Mouse (Mus musculus) myocyte (in vitro differentiated cells): ENCODE data around the gene Cntn1. TPM values are rescaled to one million over a fixed set of nuclear protein-coding genes. Genes with fewer than 3 reads are reported as not detected.

Source experiments
- H3K27me3 ChIP-seq: one replicate; pipeline ENCODE4 v1.6.1; 2011; ENCODE audit not compliant: control insufficient read depth, insufficient read depth, insufficient read length
- H3K36me3 ChIP-seq: one replicate; pipeline ENCODE4 v1.6.1; 2011; ENCODE audit not compliant: control insufficient read depth, insufficient read depth
- H3K4me2 ChIP-seq: one replicate; pipeline ENCODE4 v1.6.1; 2011; ENCODE audit warnings: low read depth, control low read depth
- H3K4me3 ChIP-seq: one replicate; pipeline ENCODE4 v1.5.1; 2011; ENCODE audit warnings: mild to moderate bottlenecking, control low read depth, moderate library complexity
- H3K79me2 ChIP-seq: one replicate; pipeline ENCODE4 v1.6.1; 2011; ENCODE audit not compliant: control insufficient read depth, insufficient read depth
- H3ac ChIP-seq: one replicate; pipeline ENCODE4 v1.6.1; 2011; ENCODE audit not compliant: control insufficient read depth, insufficient read length
- CEBPB ChIP-seq: IDR thresholded peaks from 2 replicates; pipeline ENCODE4 v1.6.1; 2011; ENCODE audit warnings: mild to moderate bottlenecking, moderate library complexity; ENCODE audit not compliant: poor library complexity, insufficient read depth, severe bottlenecking
- E2F4 ChIP-seq: IDR thresholded peaks from one replicate; pipeline ENCODE4 v1.6.1; 2011; ENCODE audit warnings: mild to moderate bottlenecking, control low read depth, moderate library complexity; ENCODE audit not compliant: insufficient read depth
- MAX ChIP-seq: IDR thresholded peaks from one replicate; pipeline ENCODE4 v1.6.1; 2011; ENCODE audit warnings: low read depth, mild to moderate bottlenecking, control low read depth
- MYOD1 ChIP-seq, 3 experiments: IDR thresholded peaks; one replicate each; pipeline ENCODE4 v1.6.1; 2011; ENCODE audit warnings: control low read depth in 2 of 3, low read depth in 2 of 3, mild to moderate bottlenecking in 2 of 3, moderate library complexity in 1 of 3; ENCODE audit not compliant: insufficient read length in 2 of 3, control insufficient read depth in 1 of 3
- MYOG ChIP-seq, 3 experiments: IDR thresholded peaks; one replicate each; pipeline ENCODE4 v1.6.1; 2011; ENCODE audit warnings: control low read depth in 2 of 3, low read depth in 2 of 3, mild to moderate bottlenecking in 2 of 3; ENCODE audit not compliant: insufficient read length in 2 of 3, control insufficient read depth in 1 of 3, insufficient read depth in 1 of 3
- POLR2A ChIP-seq: IDR thresholded peaks from one replicate; pipeline ENCODE4 v1.6.1; 2011; ENCODE audit warnings: low read depth, mild to moderate bottlenecking, control low read depth, moderate library complexity; ENCODE audit not compliant: insufficient read length
- POLR2AphosphoS2 ChIP-seq: IDR thresholded peaks from one replicate; pipeline ENCODE4 v1.6.1; 2011; ENCODE audit warnings: low read depth, control low read depth; ENCODE audit not compliant: insufficient read length
- REST ChIP-seq: IDR thresholded peaks from one replicate; pipeline ENCODE4 v1.6.1; 2011; ENCODE audit warnings: mild to moderate bottlenecking, control low read depth, moderate library complexity; ENCODE audit not compliant: insufficient read depth, insufficient read length
- SRF ChIP-seq: IDR thresholded peaks from one replicate; pipeline ENCODE4 v1.6.1; 2011; ENCODE audit warnings: low read depth; ENCODE audit not compliant: control insufficient read depth, insufficient read length
- TCF12 ChIP-seq: IDR thresholded peaks from one replicate; pipeline ENCODE4 v1.6.1; 2011; ENCODE audit warnings: mild to moderate bottlenecking, control low read depth; ENCODE audit not compliant: poor library complexity, insufficient read depth, severe bottlenecking
- TCF3 ChIP-seq: IDR thresholded peaks from one replicate; pipeline ENCODE4 v1.6.1; 2011; ENCODE audit warnings: low read depth, control low read depth; ENCODE audit not compliant: insufficient read length
- USF1 ChIP-seq: IDR thresholded peaks from one replicate; pipeline ENCODE4 v1.6.1; 2011; ENCODE audit warnings: low read depth, mild to moderate bottlenecking, control low read depth, moderate library complexity
- polyA plus RNA-seq: library from polyadenylated mRNA; unstranded; fragments of >200 nt; fragmentation: generic; extraction: Trizol; gene quantifications from one replicate; pipeline ENCODE4 v1.2.1, GENCODE M21; 2012; ENCODE audit warnings: missing spikeins

Cntn1 gene
- polyA plus RNA-seq, 1 experiment, result 0.01 TPM

DNA sequence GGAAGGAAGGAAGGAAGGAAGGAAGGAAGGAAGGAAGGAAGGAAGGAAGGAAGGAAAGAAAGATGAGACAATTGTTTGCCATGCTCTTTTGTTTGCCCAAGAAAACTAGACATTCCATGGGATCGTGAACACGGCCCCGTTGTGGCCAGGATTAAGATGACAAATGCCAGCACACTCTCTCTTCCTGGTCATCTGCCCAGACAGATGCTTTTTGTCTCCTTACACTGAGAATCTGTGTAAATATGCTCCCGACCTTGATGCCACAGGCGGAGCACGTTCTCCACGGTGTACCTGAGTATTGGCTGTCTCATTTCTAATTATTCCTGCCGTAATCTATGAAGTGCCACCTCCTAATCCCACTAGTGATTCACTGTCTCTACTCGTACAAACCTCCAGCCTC, 51.0 kb downstream of the Cntn1 start:
- Histone ChIP-seq H3K4me3 (no peak overlapping the region), H3K4me2 (no peak overlapping the region), H3ac (no peak overlapping the region), H3K27me3 (no peaks in the 10 kb centered on the region), H3K36me3 (no peaks in the 10 kb centered on the region), H3K79me2 (no peaks in the 10 kb centered on the region)
- TF ChIP-seq TCF3 (no peak), E2F4 (no peak), USF1 (no peak), MAX (no peak), MYOD1 (IDR thresholded peaks at IDR 0.05; ENCODE audit: control insufficient read depth in 1 of 3, insufficient read length in 2 of 3, low read depth in 2 of 3) (no peak), POLR2A (no peak), MYOG (IDR thresholded peaks at IDR 0.05; ENCODE audit: control insufficient read depth in 1 of 3, insufficient read depth in 1 of 3, insufficient read length in 2 of 3, low read depth in 2 of 3) (no peak), SRF (no peak), REST (no peak), CEBPB (no peak), TCF12 (no peak), POLR2AphosphoS2 (no peak)

DNA sequence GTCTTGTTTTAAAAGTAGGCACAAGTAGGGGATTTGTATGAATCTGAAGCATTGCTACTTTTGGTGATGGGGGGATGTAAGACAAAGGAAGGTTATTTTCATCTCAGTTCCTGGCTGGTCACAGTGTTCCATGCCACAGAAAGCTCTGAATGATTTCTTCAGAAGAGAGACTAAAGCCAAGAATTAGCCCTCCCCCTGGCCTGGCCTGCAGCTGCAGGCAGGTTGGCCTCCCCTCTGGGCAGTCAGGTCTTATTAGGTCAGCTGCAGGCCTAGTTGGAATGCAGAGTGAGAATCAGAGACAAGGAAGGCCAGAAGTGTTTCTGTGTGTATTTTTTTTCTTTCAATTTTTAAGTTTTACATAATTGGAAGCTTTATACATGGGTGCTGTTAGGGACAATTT, 61.5 kb downstream of the Cntn1 start:
- no peak overlapping the region for H3K4me3 ChIP-seq
- H3K4me2 ChIP-seq, result no peak overlapping the region
- no peak overlapping the region for H3ac ChIP-seq
- H3K27me3 ChIP-seq, result no peaks in the 10 kb centered on the region
- no peaks in the 10 kb centered on the region for H3K79me2 ChIP-seq
- no peaks in the 10 kb centered on the region for H3K36me3 ChIP-seq
- TF ChIP-seq USF1 (no peak), SRF (no peak), MYOG (IDR thresholded peaks at IDR 0.05; ENCODE audit: control insufficient read depth in 1 of 3, insufficient read depth in 1 of 3, insufficient read length in 2 of 3, low read depth in 2 of 3) (no peak), TCF12 (no peak), MYOD1 (IDR thresholded peaks at IDR 0.05; ENCODE audit: control insufficient read depth in 1 of 3, insufficient read length in 2 of 3, low read depth in 2 of 3) (no peak), POLR2AphosphoS2 (no peak), MAX (no peak), TCF3 (no peak), POLR2A (no peak)

GRCm38 (mm10) chr15:92132936-92133335, 82.0 kb downstream of the Cntn1 start:
- Histone ChIP-seq H3K4me3 (no peak overlapping the region), H3K4me2 (no peak overlapping the region)

DNA sequence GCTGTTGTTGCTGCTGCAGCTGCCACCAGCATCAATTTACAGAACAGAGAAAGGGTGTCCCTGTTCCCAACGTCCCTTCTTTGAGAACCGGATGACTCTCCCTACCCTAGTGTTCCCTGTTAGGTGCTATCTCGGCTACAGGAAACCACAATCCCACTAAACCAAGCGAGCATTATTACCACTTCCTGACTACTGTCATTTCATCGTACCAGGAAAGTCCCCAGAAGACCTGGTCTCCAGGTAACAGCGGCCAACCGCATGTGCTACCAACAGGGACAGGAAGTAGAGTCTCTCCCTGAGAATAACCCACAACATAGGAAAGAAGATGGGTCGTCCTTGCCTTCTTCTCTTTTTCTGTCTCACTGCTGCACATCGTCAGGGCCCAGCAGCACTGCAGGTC, 83.3 kb downstream of the Cntn1 start:
- Histone ChIP-seq H3K36me3 (no peaks in the 10 kb centered on the region), H3K27me3 (no peaks in the 10 kb centered on the region), H3K79me2 (no peaks in the 10 kb centered on the region), H3K4me2 (no peak overlapping the region), H3ac (no peak overlapping the region), H3K4me3 (no peak overlapping the region)
- TF ChIP-seq MYOG (IDR thresholded peaks at IDR 0.05; ENCODE audit: control insufficient read depth in 1 of 3, insufficient read depth in 1 of 3, insufficient read length in 2 of 3, low read depth in 2 of 3), result no peak
- TF ChIP-seq MYOD1 (IDR thresholded peaks at IDR 0.05; ENCODE audit: control insufficient read depth in 1 of 3, insufficient read length in 2 of 3, low read depth in 2 of 3), result no peak
- TF ChIP-seq CEBPB, result no peak
- TF ChIP-seq REST, result no peak
- TF ChIP-seq POLR2AphosphoS2, result no peak
- TF ChIP-seq E2F4, result no peak
- TF ChIP-seq POLR2A, result no peak
- TF ChIP-seq TCF12, result no peak

More at GRCm38 (mm10) chr15:92132936-92133335, 82.0 kb downstream of the Cntn1 start:
- Histone ChIP-seq H3K27me3 (no peaks in the 10 kb centered on the region), H3ac (no peak overlapping the region), H3K79me2 (no peaks in the 10 kb centered on the region), H3K36me3 (no peaks in the 10 kb centered on the region)
- no peak for TF ChIP-seq MAX
- no peak for TF ChIP-seq CEBPB
- no peak for TF ChIP-seq TCF12
- TF ChIP-seq TCF3, result no peak
- TF ChIP-seq POLR2A, result no peak
- no peak for TF ChIP-seq SRF
- TF ChIP-seq USF1, result no peak
- TF ChIP-seq POLR2AphosphoS2, result no peak
- no peak for TF ChIP-seq REST
- TF ChIP-seq MYOD1 (IDR thresholded peaks at IDR 0.05; ENCODE audit: control insufficient read depth in 1 of 3, insufficient read length in 2 of 3, low read depth in 2 of 3), result no peak
- TF ChIP-seq MYOG (IDR thresholded peaks at IDR 0.05; ENCODE audit: control insufficient read depth in 1 of 3, insufficient read depth in 1 of 3, insufficient read length in 2 of 3, low read depth in 2 of 3), result no peak
- no peak for TF ChIP-seq E2F4

GRCm38 (mm10) chr15:92137026-92137425, 86.1 kb downstream of the Cntn1 start:
- no peaks in the 10 kb centered on the region for H3K36me3 ChIP-seq
- TF ChIP-seq MAX (no peak), TCF12 (no peak), USF1 (no peak), POLR2AphosphoS2 (no peak), SRF (no peak), TCF3 (no peak), REST (no peak), CEBPB (no peak), E2F4 (no peak), POLR2A (no peak), MYOG (IDR thresholded peaks at IDR 0.05; ENCODE audit: control insufficient read depth in 1 of 3, insufficient read depth in 1 of 3, insufficient read length in 2 of 3, low read depth in 2 of 3) (no peak), MYOD1 (IDR thresholded peaks at IDR 0.05; ENCODE audit: control insufficient read depth in 1 of 3, insufficient read length in 2 of 3, low read depth in 2 of 3) (no peak)
- H3ac ChIP-seq, result no peak overlapping the region
- H3K4me3 ChIP-seq, result no peak overlapping the region
- H3K27me3 ChIP-seq, result no peaks in the 10 kb centered on the region
- no peaks in the 10 kb centered on the region for H3K79me2 ChIP-seq
- no peak overlapping the region for H3K4me2 ChIP-seq
